Mouse (Mus musculus) bone marrow, adult 2 months (tissue): ENCODE data around the gene Agpat1. TPM values are rescaled to one million over a fixed set of nuclear protein-coding genes. Genes with fewer than 3 reads are reported as not detected.
A peak's percentile ranks its signal among the peaks of the same experiment; 100 is the strongest.

Experiments
- H3K27ac ChIP-seq: fragments of 200-500 bp; 2 replicates; pipeline ENCODE4 v1.5.1; 2012; ENCODE audit warnings: low read depth, mild to moderate bottlenecking, control low read depth, inconsistent platforms, low read length; ENCODE audit not compliant: control insufficient read depth, poor library complexity, insufficient read depth
- H3K4me1 ChIP-seq: fragments of 200-500 bp; 2 replicates; pipeline ENCODE4 v1.6.1; 2011; ENCODE audit warnings: low read length; ENCODE audit not compliant: control insufficient read depth, insufficient read depth
- H3K4me3 ChIP-seq: fragments of 200-500 bp; replicated peaks from 2 replicates; pipeline ENCODE3; 2011; ENCODE audit warnings: mild to moderate bottlenecking, low read depth, low read length, control low read depth; ENCODE audit not compliant: control insufficient read depth
- CTCF ChIP-seq: fragments of 200-500 bp; IDR thresholded peaks from 2 replicates; pipeline ENCODE4 v1.5.1; 2011; ENCODE audit warnings: low read length, control low read depth; ENCODE audit not compliant: control insufficient read depth, insufficient read depth
- POLR2A ChIP-seq: fragments of 200-500 bp; IDR thresholded peaks from 2 replicates; pipeline ENCODE4 v1.6.1; 2011; ENCODE audit warnings: low read depth, mild to moderate bottlenecking, control low read depth, low read length, borderline replicate concordance; ENCODE audit not compliant: control insufficient read depth
- WGBS: fragments of 180-500 bp; shearing (Covaris S2); methylation state at CpG from one replicate; pipeline ENCODE4 v1.1.7; 2018; 5-methylcytosine and 5-hydroxymethylcytosine counted together
- polyA plus RNA-seq: library from polyadenylated mRNA; stranded (reverse); fragments of >200 nt; gene quantifications from 2 replicates; pipeline ENCODE4 v1.2.4, GENCODE M21; 2011; ENCODE audit warnings: low replicate concordance; ENCODE audit not compliant: missing spikeins, insufficient read depth, insufficient read length

The Agpat1 gene
- polyA plus RNA-seq, 1 experiment: 66.7 TPM

DNA sequence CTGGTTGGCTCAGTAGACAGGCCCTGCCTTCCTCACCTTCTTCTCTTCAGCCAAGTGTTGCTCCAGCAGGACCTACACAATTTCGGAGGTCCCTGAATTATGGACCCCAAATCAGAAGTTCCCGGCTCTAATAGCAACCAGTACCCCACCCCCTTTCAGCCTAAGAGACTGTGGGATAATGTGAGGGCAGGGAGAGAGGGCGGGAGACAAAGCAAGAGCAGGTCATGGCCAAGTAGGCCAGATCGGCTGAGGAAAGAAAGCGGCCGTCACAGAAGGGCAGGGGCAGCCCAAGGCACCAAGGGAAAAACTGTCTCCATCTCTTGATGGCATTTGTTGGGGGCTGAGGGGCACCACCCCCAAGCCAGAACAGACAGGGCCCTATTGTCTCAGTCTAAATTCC lies 11.8 kb downstream of the Agpat1 start, which contains the start of gene Egfl8:
Gene Egfl8, minus strand, starts transcription at position 101 of the 400 bp plus-strand sequence.
- TF ChIP-seq CTCF (no peak), POLR2A (no peak)
- no peaks in the 10 kb centered on the region; the same call in 1 of the 2 replicates for H3K4me1 ChIP-seq
- whole genome bisulfite sequencing: 79% methylated on average over 6 of the region's 6 CpGs
- H3K4me3 ChIP-seq: no peak within 1 kb of the TSS
- no peak within 1 kb of the TSS for H3K27ac ChIP-seq

- no peak overlapping the region for H3K4me3 ChIP-seq
- TF ChIP-seq CTCF (peak; percentile 75), POLR2A (no peak)
- WGBS: 9% methylated on average over 6 of the region's 6 CpGs
- no peaks in the 10 kb centered on the region for H3K4me1 ChIP-seq
- H3K27ac ChIP-seq: no peak overlapping the region
These were observed 14.9 kb downstream of the Agpat1 start for GRCm38 (mm10) chr17:34618999-34619398.

GRCm38 (mm10) chr17:34621006-34621405 lies 16.9 kb downstream of the Agpat1 start:
- Histone ChIP-seq H3K27ac (no peak overlapping the region), H3K4me1 (no peaks in the 10 kb centered on the region), H3K4me3 (no peak overlapping the region)
- TF ChIP-seq CTCF: no peak
- WGBS: 89% methylated on average over 8 of the region's 8 CpGs

DNA sequence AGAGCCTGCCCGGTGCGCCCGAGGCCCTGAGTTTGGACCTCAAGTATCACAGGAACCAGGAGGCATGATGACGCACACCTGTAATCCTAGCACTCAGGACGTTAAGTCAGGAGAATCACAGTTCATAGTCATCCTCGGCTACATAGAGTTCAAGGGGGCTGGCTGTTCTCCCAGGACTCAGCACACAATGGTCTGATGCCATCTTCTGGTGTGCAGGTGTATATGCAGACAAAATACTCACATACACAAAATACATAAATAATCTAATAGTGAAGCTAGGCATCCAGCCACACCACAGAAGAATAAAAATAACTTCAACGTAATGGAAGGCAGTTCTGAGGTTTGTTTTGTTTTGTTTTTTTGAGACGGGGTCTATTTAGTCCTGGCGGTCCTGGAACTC lies 19.1 kb downstream of the Agpat1 start:
- TF ChIP-seq CTCF: no peak
- no peak for TF ChIP-seq POLR2A
- Histone ChIP-seq H3K27ac (no peak overlapping the region), H3K4me1 (no peaks in the 10 kb centered on the region), H3K4me3 (no peak overlapping the region)
- 84% methylated on average over 9 of the region's 9 CpGs for WGBS

GRCm38 (mm10) chr17:34624981-34625380 lies 20.9 kb downstream of the Agpat1 start:
- no peaks in the 10 kb centered on the region for H3K4me1 ChIP-seq
- H3K4me3 ChIP-seq: no peak overlapping the region
- WGBS: 90% methylated on average over 3 of the region's 3 CpGs
- TF ChIP-seq POLR2A: no peak
- TF ChIP-seq CTCF: no peak
- H3K27ac ChIP-seq: no peak overlapping the region

GRCm38 (mm10) chr17:34626062-34626772 lies 22.2 kb downstream of the Agpat1 start:
- H3K27ac ChIP-seq: peak overlapping the region; percentile 55; the same call in 1 of the 2 replicates
- H3K4me3 ChIP-seq: peak overlapping the region; percentile 63
- no peaks in the 10 kb centered on the region; the same call in 1 of the 2 replicates for H3K4me1 ChIP-seq
- TF ChIP-seq POLR2A: no peak
- TF ChIP-seq CTCF: no peak
- WGBS: 63% methylated on average over 16 of the region's 16 CpGs

- under 1% methylated on average over 18 of the region's 18 CpGs for WGBS
- Histone ChIP-seq H3K4me3 (peak overlapping the region; percentile 63), H3K27ac (peak overlapping the region; percentile 55), H3K4me1 (no peaks in the 10 kb centered on the region; the same call in 1 of the 2 replicates)
- peak; percentile 40; the same call in 1 of the 2 replicates for TF ChIP-seq CTCF
- TF ChIP-seq POLR2A: no peak
These were observed 22.7 kb downstream of the Agpat1 start for GRCm38 (mm10) chr17:34626773-34627092.

DNA sequence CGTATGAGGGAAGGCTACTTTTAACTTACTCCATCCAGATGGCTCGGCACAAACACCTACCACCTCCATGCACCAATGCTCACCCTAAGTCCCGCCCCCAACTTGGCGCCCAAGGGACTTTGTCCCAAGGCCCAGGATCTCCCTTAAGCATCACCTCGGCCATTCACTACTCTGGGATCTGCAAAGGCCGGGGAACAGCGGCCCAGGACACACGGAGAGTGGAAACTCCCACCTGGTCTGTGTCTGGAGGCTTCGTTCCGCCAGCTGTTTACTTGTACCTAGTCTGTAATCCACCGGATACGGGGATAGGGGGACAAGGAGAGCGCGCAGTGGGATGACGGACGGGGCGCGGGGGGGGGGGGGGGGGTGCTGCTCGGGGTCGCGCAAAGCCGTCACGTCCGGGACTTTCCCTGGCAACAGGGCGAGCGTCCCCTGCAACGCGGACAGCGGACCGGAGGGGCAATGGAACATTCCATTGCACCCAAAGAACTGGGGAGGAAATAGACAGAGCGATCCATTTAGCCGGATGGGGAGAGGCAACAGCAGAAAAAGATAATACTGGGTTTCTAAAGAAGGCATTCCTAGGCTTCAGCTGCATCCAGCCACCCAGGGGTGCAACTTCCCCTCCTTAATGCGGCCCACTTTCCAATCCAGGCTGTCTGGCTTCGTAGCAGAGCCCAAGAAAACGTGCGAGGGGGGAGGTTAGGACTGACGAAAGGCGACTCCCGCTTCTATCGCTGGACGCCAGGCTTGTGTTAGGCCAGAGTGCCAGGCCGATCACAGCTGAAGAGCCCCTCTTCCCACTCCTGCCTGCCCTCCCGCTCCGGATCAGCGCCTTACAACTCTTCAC lies 23.3 kb downstream of the Agpat1 start:
- peak overlapping the region; percentile 63 for H3K4me3 ChIP-seq
- peak overlapping the region; percentile 66 for H3K27ac ChIP-seq
- WGBS: under 1% methylated on average over 45 of the region's 45 CpGs
- TF ChIP-seq POLR2A (peak; percentile 18; the same call in 1 of the 2 replicates), CTCF (no peak)
- H3K4me1 ChIP-seq: no peaks in the 10 kb centered on the region; the same call in 1 of the 2 replicates
